Mouse (Mus musculus) heart, adult 2 months (tissue): ENCODE results near the gene Chmp4b. TPM values are rescaled to one million over a fixed set of nuclear protein-coding genes. Genes with fewer than 3 reads are reported as not detected.

Experiments used
- DNase-seq, 2 experiments: peaks; one replicate each; pipeline ENCODE4 v3.0.0; 2021
- H3K27ac ChIP-seq: fragments of 200-600 bp; 2 replicates; pipeline ENCODE4 v1.8.1; 2022
- H3K27me3 ChIP-seq: fragments of 200-500 bp; 2 replicates; pipeline ENCODE4 v1.6.1; 2012; ENCODE audit warnings: mild to moderate bottlenecking, low read length, inconsistent platforms, mixed read lengths; ENCODE audit not compliant: control insufficient read depth, insufficient read depth
- H3K36me3 ChIP-seq: fragments of 200-500 bp; 2 replicates; pipeline ENCODE4 v1.6.1; 2012; ENCODE audit warnings: low read length, inconsistent platforms; ENCODE audit not compliant: control insufficient read depth, insufficient read depth
- H3K4me1 ChIP-seq: fragments of 200-500 bp; 2 replicates; pipeline ENCODE4 v1.6.1; 2011; ENCODE audit warnings: low read length; ENCODE audit not compliant: control insufficient read depth, insufficient read depth
- H3K4me3 ChIP-seq: fragments of 200-600 bp; 2 replicates; pipeline ENCODE4 v1.8.1; 2022
- H3K79me2 ChIP-seq: fragments of 200-500 bp; replicated peaks from 2 replicates; pipeline ENCODE4 v1.6.1; 2012; ENCODE audit warnings: mild to moderate bottlenecking, inconsistent platforms, low read length, moderate library complexity, mixed read lengths; ENCODE audit not compliant: control insufficient read depth, insufficient read depth
- H3K9ac ChIP-seq: fragments of 200-500 bp; 2 replicates; pipeline ENCODE4 v1.6.1; 2012; ENCODE audit warnings: low read depth, mild to moderate bottlenecking, control low read depth, inconsistent platforms, low read length, mixed read lengths
- CTCF ChIP-seq: fragments of 200-600 bp; IDR thresholded peaks from 2 replicates; pipeline ENCODE4 v1.8.1; 2022; ENCODE audit warnings: antibody characterized with exemption, mild to moderate bottlenecking, moderate library complexity
- EP300 ChIP-seq: fragments of 200-500 bp; IDR thresholded peaks from 2 replicates; pipeline ENCODE4 v1.6.1; 2011; ENCODE audit warnings: low read depth, low read length, control low read depth; ENCODE audit not compliant: insufficient read depth
- POLR2A ChIP-seq: fragments of 200-500 bp; IDR thresholded peaks from 2 replicates; pipeline ENCODE4 v1.6.1; 2011; ENCODE audit warnings: mild to moderate bottlenecking, low read depth, low read length, control low read depth; ENCODE audit not compliant: insufficient read depth
- WGBS: fragments of 180-500 bp; shearing (Covaris S2); methylation state at CpG from one replicate; pipeline ENCODE4 v1.1.7; 2018; 5-methylcytosine and 5-hydroxymethylcytosine counted together
- intact Hi-C: fragments of 180-260 bp; cut with DNase I; formaldehyde crosslinking; loops from one replicate; pipeline ENCODE4 v1.15.1; 2025
- long read RNA-seq: library from polyadenylated mRNA; stranded (forward); transcript quantifications from one replicate; pipeline ENCODE4 v2.0.0, GENCODE M21; 2021
- polyA plus RNA-seq: library from polyadenylated mRNA; depleted of rRNA; stranded (reverse); fragments of >200 nt; gene quantifications from 2 replicates; pipeline ENCODE4 v1.2.3, GENCODE M21; 2012; rRNA removed
- total RNA-seq, 2 experiments: library from RNA; stranded (reverse); gene quantifications; 2 replicates each; pipeline ENCODE4 v1.2.3; 2021

Chmp4b gene
- total RNA-seq (100 to 1,000 TPM; 106 to 124 TPM), polyA plus RNA-seq (64.4 and 89.4 TPM in 2 replicates)
- long read RNA-seq, partial matches to known transcripts = 0 of 3 reads
- long read RNA-seq, other reads (novel, unspliced or antisense) = 3 of 3 reads

DNA sequence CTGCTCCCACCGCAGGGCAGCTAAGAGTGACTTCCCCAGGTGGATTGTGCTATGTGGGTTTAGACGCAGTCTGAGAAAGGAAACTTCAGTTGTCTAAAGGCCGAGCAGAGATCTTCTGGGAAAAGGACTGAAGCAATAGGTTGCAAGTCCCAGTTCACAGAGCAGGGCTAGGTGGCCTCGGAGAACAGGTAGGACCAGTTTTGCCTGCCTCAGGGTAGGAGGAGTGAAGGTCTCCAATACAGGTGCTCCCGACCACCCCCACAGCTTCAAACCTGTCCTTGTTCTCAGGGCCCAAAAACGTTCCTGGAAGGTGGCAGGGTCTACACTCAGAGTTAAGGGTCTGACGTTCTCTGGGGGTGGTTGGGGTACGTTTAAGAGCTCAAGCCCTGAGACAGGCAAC is at the start of gene Chmp4b:
Gene Chmp4b, plus strand, starts transcription at position 343 of the 400 bp plus-strand sequence.
- TF ChIP-seq POLR2A = no peak
- TF ChIP-seq EP300 = no peak
- TF ChIP-seq CTCF = no peak
- Histone ChIP-seq H3K79me2 (no peaks in the 10 kb centered on the region), H3K36me3 (peaks cover 2% of the 10 kb centered on the region; the same call in 1 of the 2 replicates), H3K27ac (no peak within 1 kb of the TSS), H3K4me3 (no peak within 1 kb of the TSS), H3K27me3 (no peaks in the 10 kb centered on the region), H3K9ac (no peak within 1 kb of the TSS), H3K4me1 (peaks cover 3% of the 10 kb centered on the region)
- no peak for DNase-seq
- WGBS = 55% methylated on average over 8 of the region's 8 CpGs
- intact Hi-C loops = loop anchor here (5.0 kb wide), 1 partner anchor 36 kb away; no protein-coding TSS in a partner anchor

DNA sequence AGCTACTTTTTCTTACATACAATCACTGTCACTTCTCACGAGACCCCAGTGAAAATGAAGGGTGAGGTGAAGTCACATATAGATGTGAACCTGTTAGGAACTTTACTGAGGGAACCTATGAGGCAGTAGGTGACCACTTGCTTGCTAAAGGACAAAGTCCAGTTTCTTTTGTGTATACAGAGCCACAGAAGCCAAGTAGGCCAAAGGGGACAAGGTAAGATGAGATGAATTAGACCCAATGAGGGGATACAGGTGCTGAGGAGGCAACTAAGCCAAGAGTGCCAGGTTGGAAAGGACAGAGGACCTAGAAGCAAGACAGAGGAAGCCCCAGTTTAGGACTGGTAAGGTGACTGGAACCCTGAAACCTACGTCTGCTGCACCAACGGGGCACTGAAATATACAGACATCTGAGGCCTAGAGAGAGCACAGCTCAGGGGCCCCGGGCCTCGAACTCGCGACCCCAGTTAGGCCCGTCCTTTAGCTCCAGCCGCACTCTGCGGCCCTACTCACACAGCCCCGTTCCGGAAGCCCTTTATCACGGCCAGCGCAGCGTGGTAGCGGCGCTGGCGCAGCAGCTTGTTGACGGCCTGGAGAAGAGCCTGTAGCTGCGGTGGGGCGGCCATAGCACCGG is 48.4 kb upstream of the Chmp4b start:
- WGBS = 7% methylated on average over 22 of the region's 22 CpGs
- no peaks in the 10 kb centered on the region for H3K27me3 ChIP-seq

DNA sequence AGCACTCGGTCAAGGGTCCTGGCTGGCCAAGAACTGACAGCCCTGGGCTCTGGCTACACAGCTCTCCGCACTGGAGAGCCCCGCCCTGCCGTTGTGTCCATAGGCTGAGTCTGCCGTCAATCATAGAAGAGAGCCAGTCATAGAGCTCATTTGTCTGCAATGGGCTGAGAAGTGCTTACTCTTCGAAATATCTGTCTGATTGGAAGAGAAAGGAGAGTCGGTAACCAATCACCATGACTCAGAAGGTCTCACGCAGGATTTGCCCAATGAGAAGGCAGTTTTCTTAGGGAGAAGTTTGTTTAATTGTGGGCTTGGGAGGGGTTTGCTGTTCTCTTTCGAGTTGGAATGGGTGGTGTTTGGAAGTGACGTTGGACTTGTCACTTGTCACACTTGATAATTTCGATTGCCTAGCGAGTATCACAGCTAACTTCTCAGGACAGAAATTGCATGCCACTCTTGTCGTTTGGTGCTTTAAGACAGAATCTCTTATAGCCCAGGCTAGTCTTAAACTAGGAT is 47.8 kb upstream of the Chmp4b start, which contains the start of gene Pxmp4:
Gene Pxmp4, minus strand, starts transcription at position 71 of the 516 bp plus-strand sequence.
- intact Hi-C loops = loop anchor here (2.0 kb wide), 1 partner anchor 33 kb away; no protein-coding TSS in a partner anchor
- Histone ChIP-seq H3K36me3 (no peaks in the 10 kb centered on the region), H3K27ac (peak within 1 kb of the TSS; percentile 92), H3K4me1 (peaks cover 2% of the 10 kb centered on the region), H3K9ac (peak within 1 kb of the TSS; percentile 97), H3K27me3 (no peaks in the 10 kb centered on the region), H3K79me2 (no peaks in the 10 kb centered on the region), H3K4me3 (peak within 1 kb of the TSS; percentile 97)
- under 1% methylated on average over 13 of the region's 13 CpGs for WGBS
- TF ChIP-seq POLR2A = peak; percentile 74
- no peak for TF ChIP-seq EP300
- no peak for TF ChIP-seq CTCF
- DNase-seq = peak; percentile 99

More for the DNA sequence above, 48.4 kb upstream of the Chmp4b start:
- Histone ChIP-seq H3K36me3 (no peaks in the 10 kb centered on the region), H3K79me2 (no peaks in the 10 kb centered on the region), H3K4me3 (peak overlapping the region; percentile 97), H3K27ac (peak overlapping the region; percentile 92), H3K9ac (peak overlapping the region; percentile 97), H3K4me1 (peaks cover 2% of the 10 kb centered on the region)
- intact Hi-C loops = loop anchor here (2.0 kb wide), 1 partner anchor 32 kb away; no protein-coding TSS in a partner anchor
- DNase-seq = no peak
- no peak for TF ChIP-seq EP300
- no peak for TF ChIP-seq POLR2A

DNA sequence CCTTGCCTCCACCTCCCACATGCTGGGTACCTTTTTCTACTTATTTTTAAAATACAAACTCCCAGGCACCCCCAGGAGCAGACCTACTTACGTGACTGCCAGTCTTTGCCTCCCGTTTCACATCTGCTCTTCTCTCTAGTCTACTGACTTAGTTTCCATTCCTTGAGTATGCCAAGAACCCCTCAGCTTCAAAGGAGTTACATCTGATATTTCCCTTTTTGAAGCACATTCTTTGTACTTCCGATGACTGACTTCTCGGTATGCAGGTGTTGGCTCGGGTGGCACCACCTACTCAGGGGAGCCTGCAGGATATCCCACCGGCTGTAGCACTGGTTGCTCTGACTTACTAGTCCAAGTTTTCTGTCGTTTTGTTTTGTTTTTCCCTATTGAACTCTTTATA is 47.3 kb upstream of the Chmp4b start:
- peak overlapping the region; percentile 97 for H3K4me3 ChIP-seq
- H3K36me3 ChIP-seq = no peaks in the 10 kb centered on the region
- WGBS = 24% methylated on average over 7 of the region's 7 CpGs
- H3K27me3 ChIP-seq = no peaks in the 10 kb centered on the region
- peak overlapping the region; percentile 48 for H3K9ac ChIP-seq
- H3K79me2 ChIP-seq = no peaks in the 10 kb centered on the region
- TF ChIP-seq POLR2A (no peak), CTCF (no peak), EP300 (no peak)
- peaks cover 2% of the 10 kb centered on the region for H3K4me1 ChIP-seq
- H3K27ac ChIP-seq = peak overlapping the region; percentile 50
- no peak for DNase-seq
- intact Hi-C loops = no loop called here

DNA sequence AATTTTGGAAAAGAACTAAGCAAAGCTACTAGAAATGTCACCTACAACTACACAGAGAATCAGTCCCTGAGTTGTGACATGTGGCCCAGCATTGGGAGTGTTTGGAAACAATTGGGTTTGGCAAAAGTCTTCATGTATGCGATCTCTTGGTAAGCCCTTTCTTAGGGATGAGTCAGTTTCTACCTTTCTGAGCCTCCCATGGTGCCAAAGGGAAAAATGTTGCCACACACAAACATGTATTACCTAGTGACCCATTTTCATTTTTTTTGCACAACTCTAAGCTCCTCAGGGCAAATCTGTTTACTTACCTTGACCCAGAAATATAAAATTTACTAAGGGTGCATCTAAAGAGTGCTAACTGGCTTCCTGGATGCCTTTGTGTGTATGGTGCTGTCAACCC is 44.5 kb upstream of the Chmp4b start:
- Histone ChIP-seq H3K36me3 (no peaks in the 10 kb centered on the region), H3K9ac (no peak overlapping the region), H3K27ac (no peak overlapping the region), H3K27me3 (no peaks in the 10 kb centered on the region), H3K4me3 (no peak overlapping the region), H3K4me1 (peaks cover 2% of the 10 kb centered on the region), H3K79me2 (no peaks in the 10 kb centered on the region)
- DNase-seq = no peak
- no peak for TF ChIP-seq POLR2A
- TF ChIP-seq EP300 = no peak
- no peak for TF ChIP-seq CTCF
- 84% methylated on average over 1 of the region's 1 CpGs for WGBS
- intact Hi-C loops = no loop called here
